Comparison of ENCODE assay signal across 34 mouse cellular contexts in genomic region chr8:95470008-95470407, GRCm38 (mm10).
"Had no signal": no experiment of that assay in that cellular context is flagged by ENCODE, and none has a peak within 500 bp of the region (broad histone marks: within the 10 kb centered on the region; RNA-seq: fewer than 3 reads in every experiment).

No protein-coding gene starts in this region.

- H3K9ac ChIP-seq: heart, embryonic 12.5 days; heart, embryonic 13.5 days; heart, embryonic 15.5 days; hindbrain, embryonic 12.5 days; hindbrain, embryonic 13.5 days; hindbrain, embryonic 14.5 days; hindbrain, embryonic 15.5 days; intestine, embryonic 15.5 days; kidney, embryonic 15.5 days had no signal

- H3K27me3 ChIP-seq: heart, embryonic 12.5 days; heart, embryonic 13.5 days; heart, embryonic 15.5 days; hindbrain, embryonic 12.5 days; hindbrain, embryonic 13.5 days; hindbrain, embryonic 15.5 days; intestine, embryonic 15.5 days; kidney, embryonic 15.5 days had no signal

- ATAC-seq: hindbrain, embryonic 16.5 days; hindbrain, postnatal 0 days; inflammation-experienced regulatory T-cells, adult 6 months; intestine, embryonic 15.5 days; intestine, embryonic 16.5 days; intestine, postnatal 0 days had no signal

- H3K4me3 ChIP-seq: heart, embryonic 12.5 days; heart, embryonic 13.5 days; heart, embryonic 15.5 days; hindbrain, embryonic 10.5 days; hindbrain, embryonic 12.5 days; hindbrain, embryonic 13.5 days; hindbrain, embryonic 15.5 days; intestine, embryonic 15.5 days; kidney, embryonic 15.5 days; layer of hippocampus, adult 2 months; left cerebral cortex, adult 2 months had no signal

- H3K4me1 ChIP-seq: heart, embryonic 12.5 days; heart, embryonic 13.5 days; hindbrain, embryonic 10.5 days; hindbrain, embryonic 12.5 days; hindbrain, embryonic 13.5 days; hindbrain, embryonic 15.5 days; intestine, embryonic 15.5 days; kidney, embryonic 15.5 days had no signal

- H3K27ac ChIP-seq: heart, embryonic 13.5 days; heart, embryonic 15.5 days; hindbrain, embryonic 10.5 days; hindbrain, embryonic 12.5 days; hindbrain, embryonic 13.5 days; hindbrain, embryonic 14.5 days; hindbrain, embryonic 15.5 days; hindbrain, postnatal 0 days; intestine, embryonic 15.5 days; kidney, embryonic 15.5 days; kidney, postnatal 0 days; layer of hippocampus, adult 2 months; left cerebral cortex, adult 2 months had no signal

- H3K9me3 ChIP-seq: heart, embryonic 12.5 days; heart, embryonic 13.5 days; heart, embryonic 15.5 days; hindbrain, embryonic 10.5 days; hindbrain, embryonic 12.5 days; hindbrain, embryonic 13.5 days; hindbrain, embryonic 15.5 days; intestine, embryonic 15.5 days; kidney, embryonic 15.5 days had no signal

- H3K4me2 ChIP-seq: heart, embryonic 11.5 days; heart, embryonic 12.5 days; heart, embryonic 13.5 days; heart, embryonic 15.5 days; hindbrain, embryonic 12.5 days; hindbrain, embryonic 13.5 days; hindbrain, embryonic 14.5 days; hindbrain, embryonic 15.5 days; intestine, embryonic 15.5 days; kidney, embryonic 15.5 days had no signal

- DNase-seq: heart, postnatal 10 days; heart, postnatal 14 days; heart, postnatal 36 days; heart, postnatal 4 days; kidney, adult 11 months; kidney, adult 18-20 months; kidney, adult 2 months; kidney, adult 8-10 months; kidney, adult 9 months; kidney, postnatal 10 days; kidney, postnatal 14 days; kidney, postnatal 25 days; kidney, postnatal 36 days; layer of hippocampus, adult 9-11 months; layer of hippocampus, postnatal 36 days had no signal
